Mouse (Mus musculus) adrenal gland (tissue): Measurements from ENCODE around the gene Dlgap3.

ENCODE experiments used
- intact Hi-C: fragments of 180-260 bp; cut with DNase I; formaldehyde crosslinking; loops from one replicate; pipeline ENCODE4 v1.15.1; 2025

Dlgap3 gene

DNA sequence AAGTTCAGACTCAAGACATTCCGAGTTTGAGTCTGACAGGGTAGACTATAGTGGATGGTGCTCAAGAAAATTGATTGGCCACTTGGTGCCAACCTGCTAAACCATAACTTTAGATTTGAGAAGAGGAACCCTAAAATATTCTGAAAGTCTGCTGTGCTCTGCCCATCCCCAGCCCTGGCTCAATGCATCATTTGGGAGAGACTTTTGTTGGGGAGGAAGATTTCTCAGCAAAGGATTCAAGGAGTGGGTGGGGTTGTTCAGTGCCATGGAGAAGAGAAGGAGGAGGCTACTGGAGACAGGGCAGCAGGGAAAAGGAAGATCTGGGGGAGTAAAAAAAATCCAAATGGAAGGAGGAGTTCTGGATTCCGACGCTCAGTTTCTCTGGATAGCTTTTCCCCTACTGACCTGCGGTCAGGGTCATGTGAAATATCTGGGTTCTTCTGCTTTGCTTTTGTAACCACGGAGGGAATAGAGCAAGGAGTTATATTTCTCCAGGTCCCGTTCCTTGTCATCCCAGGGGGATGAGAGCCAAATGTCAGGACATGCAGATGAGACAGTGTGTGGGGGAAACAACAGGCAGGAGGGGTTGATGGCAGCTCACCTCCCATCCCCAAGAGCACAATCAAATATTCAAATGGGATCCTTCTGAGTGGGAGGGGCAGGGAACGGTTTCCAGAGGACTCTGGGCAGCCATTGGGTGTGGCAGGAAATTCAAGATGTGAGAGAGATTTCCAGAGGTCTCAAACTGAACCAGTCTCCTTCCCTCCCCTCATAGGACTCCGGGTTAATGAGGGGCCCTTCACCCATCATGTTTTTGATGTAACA lies 5.3 kb downstream of the Dlgap3 start:
- intact Hi-C loops = no loop called here

DNA sequence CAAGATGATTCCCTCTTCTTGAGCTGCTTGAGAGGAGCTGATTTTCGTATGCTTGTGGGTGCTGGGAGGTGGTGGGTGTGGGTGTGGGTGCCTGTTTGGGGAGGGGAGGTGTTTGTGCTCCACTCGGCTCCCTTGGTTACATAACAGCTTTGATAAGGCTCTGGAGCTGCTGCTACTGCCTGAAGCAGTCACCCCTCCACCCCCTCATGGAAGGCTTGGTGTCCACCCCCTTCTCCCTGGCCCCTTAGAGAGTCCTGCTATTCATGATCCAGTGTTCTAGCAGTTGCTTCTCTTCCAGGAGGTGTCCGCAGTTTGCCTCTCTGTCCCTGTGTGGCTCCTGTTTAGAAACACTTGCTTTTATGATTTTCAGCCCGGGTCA lies 5.9 kb downstream of the Dlgap3 start:
- intact Hi-C loops = no loop called here

- intact Hi-C loops = no loop called here
These were observed 9.0 kb downstream of the Dlgap3 start for GRCm38 (mm10) chr4:127177961-127178360.

DNA sequence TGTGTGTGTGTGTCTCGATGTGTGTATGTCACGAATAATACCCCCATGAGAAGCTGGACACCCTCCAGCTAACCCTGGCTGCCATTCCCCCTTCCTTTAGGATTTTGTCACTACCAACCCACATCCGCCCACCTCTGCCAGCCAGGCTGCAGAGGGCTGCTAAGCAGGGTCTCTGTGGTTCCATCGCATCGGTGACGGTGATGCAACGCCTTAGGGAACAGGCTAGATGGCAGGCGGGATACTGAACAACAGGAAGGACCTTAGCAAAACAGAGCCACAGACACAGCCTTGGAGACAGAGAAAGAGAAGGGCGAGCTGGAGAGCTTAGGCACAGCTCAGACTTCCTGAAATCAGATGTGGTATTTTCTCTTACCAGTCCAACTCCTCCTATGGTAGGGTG lies 9.7 kb downstream of the Dlgap3 start:
- intact Hi-C loops = no loop called here

GRCm38 (mm10) chr4:127179469-127180449 lies 10.8 kb downstream of the Dlgap3 start:
- intact Hi-C loops = no loop called here

GRCm38 (mm10) chr4:127180450-127180840 lies 11.4 kb downstream of the Dlgap3 start:
- intact Hi-C loops = no loop called here

DNA sequence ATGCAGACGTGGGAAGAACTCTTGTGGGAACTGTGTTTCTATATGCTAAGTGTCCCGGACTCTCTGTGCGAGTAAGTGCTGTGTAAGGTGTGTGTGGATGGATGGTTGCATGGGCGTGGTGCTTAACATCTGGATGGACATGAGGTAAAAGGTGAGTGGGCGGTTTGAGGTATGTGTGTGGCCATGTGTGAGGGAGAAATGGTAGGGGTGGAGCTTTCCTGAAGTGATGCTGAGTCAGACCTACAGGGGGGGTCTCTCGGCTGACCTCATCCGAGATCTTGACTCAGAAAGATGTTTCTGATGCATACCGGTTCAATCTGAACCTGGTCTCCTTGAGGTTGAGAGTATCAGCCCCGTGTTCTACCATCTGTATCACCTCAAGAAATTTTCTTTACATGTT lies 12.0 kb downstream of the Dlgap3 start:
- intact Hi-C loops = no loop called here

DNA sequence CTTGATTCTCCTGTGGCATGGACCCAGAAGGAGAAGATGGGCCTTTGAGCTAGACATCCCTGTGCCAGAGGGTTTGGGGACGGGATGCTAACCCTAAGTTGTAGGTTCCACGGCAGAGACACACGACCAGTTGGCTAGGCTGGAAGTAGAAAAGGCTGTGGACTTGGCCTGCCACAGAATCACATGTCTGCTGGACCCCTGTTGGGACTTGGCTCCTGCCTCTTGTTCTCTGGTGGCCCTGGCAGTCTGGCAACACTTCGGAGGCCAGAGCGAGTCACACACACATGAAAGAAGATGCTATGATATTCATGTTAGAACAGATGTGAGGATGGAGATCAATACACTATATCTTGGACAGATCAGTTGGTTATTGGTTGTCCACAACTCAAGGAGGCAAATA lies 14.9 kb downstream of the Dlgap3 start:
- intact Hi-C loops = no loop called here

DNA sequence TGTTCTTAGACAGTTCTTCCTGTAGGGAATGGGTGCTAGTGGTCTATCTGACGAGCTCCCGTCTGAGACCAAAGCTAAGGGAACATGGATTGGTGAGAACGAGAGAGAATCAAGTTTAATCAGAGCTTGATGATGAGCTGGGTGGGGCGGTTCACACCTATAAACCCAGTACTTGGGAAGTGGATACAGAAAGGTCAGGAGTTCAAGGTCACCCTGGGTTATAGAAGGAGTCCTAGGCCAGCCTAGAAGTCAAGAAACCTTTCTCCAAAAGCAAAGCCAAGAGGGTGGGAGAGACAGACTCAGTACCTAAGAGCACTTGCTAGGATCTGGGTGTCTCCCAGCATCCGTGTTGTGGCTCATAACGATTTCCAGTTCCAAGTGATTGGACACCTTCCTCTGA lies 21.9 kb downstream of the Dlgap3 start:
- intact Hi-C loops = no loop called here

DNA sequence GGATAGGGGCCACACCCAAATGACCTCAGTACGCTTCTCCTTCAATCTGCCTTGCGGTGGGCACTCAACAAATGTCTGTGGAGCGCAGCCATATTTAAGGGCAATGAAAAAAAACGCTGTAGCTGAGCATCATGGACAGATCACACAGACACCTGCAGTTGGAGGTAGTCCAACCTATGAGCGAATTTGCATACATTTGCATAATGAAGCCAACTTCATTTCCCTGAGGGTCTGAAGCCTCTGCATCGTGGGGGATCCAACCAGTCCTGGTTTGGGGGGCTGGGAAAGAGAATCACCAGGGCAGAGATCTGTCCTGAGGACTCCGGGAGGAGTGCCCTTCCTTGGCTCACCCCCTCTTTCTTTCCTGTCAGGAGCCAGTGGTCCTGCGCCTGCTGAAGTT lies 23.7 kb downstream of the Dlgap3 start:
- intact Hi-C loops = no loop called here

DNA sequence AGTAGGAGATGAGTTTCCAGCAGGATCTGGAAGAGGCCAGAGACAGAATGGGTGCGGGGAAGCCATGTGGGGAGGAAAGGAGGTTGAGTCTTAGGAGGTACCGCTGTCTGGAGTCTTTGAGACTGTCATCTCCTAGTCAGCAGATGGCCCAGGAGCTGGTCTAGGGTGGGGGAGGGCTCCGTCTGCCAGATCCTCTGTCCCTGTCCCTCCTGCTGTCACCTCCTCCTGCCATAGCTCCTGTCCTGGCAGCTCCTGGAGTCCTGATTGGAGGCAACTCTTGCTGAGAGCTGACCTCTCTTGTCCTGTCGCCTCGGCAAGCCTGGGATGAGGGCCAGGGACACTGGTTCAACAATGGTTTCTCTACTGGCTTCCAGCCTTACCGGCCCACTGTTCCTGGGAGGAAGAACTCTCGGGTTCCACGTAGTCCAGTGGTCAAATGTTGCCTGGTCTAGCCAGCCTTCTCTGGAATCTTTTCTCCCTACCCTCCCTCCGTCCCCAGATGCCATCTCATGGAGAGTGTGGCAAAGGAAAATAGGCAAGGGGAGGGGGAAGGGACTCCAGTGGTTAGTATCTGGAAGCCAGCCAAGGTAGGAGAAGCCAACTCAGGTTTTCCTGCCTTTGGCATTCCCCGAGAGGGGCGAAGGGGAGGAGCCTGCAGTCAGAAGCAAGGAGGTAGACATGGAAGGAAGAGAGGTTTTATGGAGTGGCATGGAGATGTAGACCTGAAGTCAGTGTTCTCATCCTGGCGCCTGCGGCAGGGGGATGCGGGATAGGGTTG lies 24.6 kb downstream of the Dlgap3 start:
- intact Hi-C loops = no loop called here

DNA sequence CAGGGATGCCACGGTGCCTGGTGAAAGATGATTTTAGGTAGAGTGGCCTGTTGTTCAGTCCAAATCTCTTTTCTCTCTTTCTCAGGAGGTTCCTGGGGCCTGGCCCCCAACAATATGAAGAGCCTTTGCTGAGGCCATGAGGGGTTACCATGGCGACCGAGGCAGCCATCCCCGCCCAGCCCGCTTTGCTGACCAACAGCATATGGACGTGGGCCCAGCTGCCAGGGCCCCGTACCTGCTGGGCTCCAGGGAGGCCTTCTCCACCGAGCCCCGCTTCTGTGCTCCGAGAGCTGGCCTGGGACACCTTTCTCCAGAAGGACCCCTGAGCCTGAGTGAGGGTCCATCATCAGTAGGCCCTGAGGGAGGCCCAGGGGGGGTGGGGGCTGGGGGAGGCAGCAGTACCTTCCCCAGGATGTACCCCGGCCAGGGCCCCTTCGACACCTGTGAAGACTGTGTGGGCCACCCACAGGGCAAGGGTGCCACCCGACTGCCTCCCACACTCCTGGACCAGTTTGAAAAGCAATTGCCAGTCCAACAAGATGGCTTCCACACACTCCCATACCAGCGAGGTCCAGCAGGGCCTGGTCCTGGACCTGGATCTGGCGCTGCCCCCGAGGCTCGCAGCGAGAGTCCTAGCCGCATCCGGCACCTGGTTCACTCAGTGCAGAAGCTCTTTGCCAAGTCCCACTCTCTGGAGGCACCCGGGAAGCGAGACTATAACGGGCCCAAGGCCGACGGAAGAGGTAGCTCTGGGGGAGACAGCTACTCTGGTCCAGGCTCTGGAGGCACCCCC lies 25.7 kb downstream of the Dlgap3 start:
- intact Hi-C loops = no loop called here

DNA sequence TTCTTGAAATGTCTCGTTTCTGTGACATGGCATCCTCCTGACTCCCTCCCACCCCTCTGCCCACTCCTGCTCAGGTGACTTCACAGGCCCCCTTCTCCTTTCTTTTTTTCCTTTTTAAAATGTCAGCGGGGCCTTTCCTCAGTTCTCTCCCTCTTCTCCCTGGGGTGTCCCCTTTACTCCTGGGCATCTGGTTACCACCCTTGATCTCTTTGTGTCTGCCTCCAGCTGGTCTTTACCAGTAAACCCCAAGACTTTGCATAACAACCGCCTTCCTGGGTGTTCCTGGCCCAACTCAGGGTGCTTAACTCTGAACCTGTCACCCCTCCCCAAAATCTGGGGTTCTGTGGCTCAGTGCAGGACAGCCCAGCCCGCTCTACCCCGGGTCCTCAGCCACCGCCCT lies 29.6 kb downstream of the Dlgap3 start:
- intact Hi-C loops = no loop called here

DNA sequence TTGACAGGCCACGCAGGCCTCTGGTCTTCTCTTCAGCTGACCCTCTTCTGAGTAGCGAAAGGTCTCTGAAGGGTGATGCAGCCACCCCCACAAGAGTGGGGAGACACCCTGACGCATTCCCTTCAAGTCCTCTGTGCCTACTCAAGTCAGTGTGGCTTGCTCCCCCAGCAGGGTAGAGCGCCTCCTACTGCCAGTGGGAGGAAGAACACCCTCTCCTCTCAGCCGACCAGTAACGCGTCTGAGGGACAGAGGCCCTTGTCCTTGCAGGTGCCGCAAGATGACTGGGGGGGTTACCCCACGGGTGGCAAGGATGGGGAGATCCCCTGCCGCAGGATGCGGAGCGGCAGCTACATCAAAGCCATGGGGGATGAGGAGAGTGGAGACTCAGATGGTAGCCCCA lies 30.4 kb downstream of the Dlgap3 start:
- intact Hi-C loops = no loop called here

GRCm38 (mm10) chr4:127200164-127200722 lies 31.2 kb downstream of the Dlgap3 start:
- intact Hi-C loops = no loop called here

- intact Hi-C loops = no loop called here
These were observed 32.0 kb downstream of the Dlgap3 start for GRCm38 (mm10) chr4:127200769-127201617.

DNA sequence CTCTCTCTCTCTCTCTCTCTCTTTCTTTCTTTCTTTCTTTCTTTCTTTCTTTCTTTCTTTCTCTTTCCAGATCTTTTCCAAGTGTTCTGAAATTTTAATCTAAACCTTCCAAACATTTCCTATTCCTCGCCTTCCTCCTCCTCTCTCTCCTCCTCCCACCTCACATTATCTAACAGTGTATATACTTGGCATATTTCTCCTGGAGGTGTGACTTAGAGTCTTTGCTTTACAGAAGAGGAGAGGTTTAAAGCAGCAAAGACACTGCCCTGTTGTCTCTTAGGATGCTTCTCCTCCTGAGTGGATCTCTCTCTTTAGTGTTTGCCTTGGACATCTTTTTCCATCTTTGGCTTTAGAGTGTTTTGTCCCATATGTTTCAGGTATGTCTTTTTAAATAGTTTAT lies 34.1 kb downstream of the Dlgap3 start:
- intact Hi-C loops = no loop called here

DNA sequence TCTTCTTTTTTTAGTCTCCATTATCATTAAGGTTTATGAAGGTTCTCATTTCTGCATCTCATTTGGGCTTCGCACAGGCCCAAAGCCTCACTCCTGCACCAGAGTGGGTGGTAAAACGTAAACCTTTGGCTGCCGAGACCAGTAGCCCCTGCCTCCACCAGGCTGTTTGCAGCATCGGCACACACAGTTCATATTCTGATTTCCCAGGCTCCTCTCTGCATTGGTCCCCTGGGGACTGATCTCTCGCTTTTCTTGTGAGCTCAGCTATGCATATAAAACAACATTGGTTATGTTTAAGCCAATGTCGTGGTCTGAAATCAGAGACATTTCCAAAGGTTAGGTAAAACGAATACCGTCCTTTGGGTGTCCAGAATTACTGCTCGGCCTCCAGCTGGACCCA lies 42.3 kb downstream of the Dlgap3 start:
- intact Hi-C loops = no loop called here

- intact Hi-C loops = no loop called here
These were observed 45.5 kb downstream of the Dlgap3 start for GRCm38 (mm10) chr4:127214510-127214909.

DNA sequence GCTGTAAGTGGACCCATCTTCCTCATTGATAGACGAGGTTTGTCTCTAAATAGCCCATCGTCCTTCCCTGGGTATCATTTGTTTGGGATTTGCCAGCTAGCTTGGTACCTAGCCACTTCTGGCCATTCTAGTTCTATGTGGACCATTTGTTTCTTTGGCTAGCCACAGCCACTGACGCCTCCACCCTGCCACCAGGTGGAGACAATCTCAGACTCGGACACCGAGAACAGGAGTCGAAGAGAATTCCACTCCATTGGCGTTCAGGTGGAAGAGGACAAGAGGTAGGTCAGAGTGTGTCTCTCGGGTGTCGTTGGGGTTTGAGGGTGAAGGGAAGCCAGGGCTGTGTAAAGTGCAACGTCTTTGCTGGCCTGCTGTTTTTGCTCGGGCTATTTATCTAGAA lies 46.1 kb downstream of the Dlgap3 start:
- intact Hi-C loops = no loop called here
